Mouse (Mus musculus) urinary bladder, postnatal 14 days (tissue): ENCODE measurements at regions not wholly inside any gene's neighbourhood (a gene's known extent, or its start where the extent isn't known, plus 50 kb on each side); places are given as distances from the start of the nearest gene placed in this dataset.

Source experiments
- DNase-seq: peaks from one replicate; pipeline ENCODE4 v3.0.0; 2021; ENCODE audit warnings: low spot score

GRCm38 (mm10) chr5:77483053-77483717 lies 75.3 kb upstream of the Igfbp7 start:
- DNase-seq: no peak

GRCm38 (mm10) chr5:77481811-77482210 lies 74.0 kb upstream of the Igfbp7 start:
- DNase-seq: no peak

- no peak for DNase-seq
Measured at GRCm38 (mm10) chr5:77477794-77478193, 70.0 kb upstream of the Igfbp7 start.

GRCm38 (mm10) chr5:77473896-77474486 lies 66.2 kb upstream of the Igfbp7 start:
- DNase-seq: no peak

- no peak for DNase-seq
Measured at GRCm38 (mm10) chr5:77469236-77469766, 61.5 kb upstream of the Igfbp7 start.

- DNase-seq: peak; percentile 76
Measured at GRCm38 (mm10) chr5:77468467-77468866, 60.6 kb upstream of the Igfbp7 start.

- peak; percentile 81 for DNase-seq
Measured at GRCm38 (mm10) chr5:77464851-77465548, 57.2 kb upstream of the Igfbp7 start.

- peak; percentile 94 for DNase-seq
Measured at GRCm38 (mm10) chr5:77459896-77460717, 52.3 kb upstream of the Igfbp7 start.
